Mouse (Mus musculus) megakaryocyte, adult 5-6 weeks (primary cell): ENCODE measurements around the gene Zfp454. TPM values are rescaled to one million over a fixed set of nuclear protein-coding genes. Genes with fewer than 3 reads are reported as not detected.

Source experiments
- ATAC-seq: 2 replicates; pipeline ENCODE4 v1.8.0; 2016; ENCODE audit warnings: mild to moderate bottlenecking, inconsistent platforms; ENCODE audit not compliant: poor library complexity, severe bottlenecking
- total RNA-seq, 2 experiments: library from RNA; stranded (forward) in 1 of 2; stranded (reverse) in 1 of 2; fragments of 153-499, 151-499 nt in 1 of 2; fragments of 221-1000, 200-1000 nt in 1 of 2; gene quantifications; 2 replicates each; pipeline versions ENCODE4 v1.2.3 to v1.2.4; 2015 to 2017

Gene Zfp454
- not detected in 2 replicates for total RNA-seq (2015)
- total RNA-seq (2017), result not detected in 2 replicates

GRCm38 (mm10) chr11:50887390-50888128, at the start of gene Zfp454:
Gene Zfp454 (minus strand): TSS chr11:50887651.
- ATAC-seq, result no peak

- ATAC-seq, result no peak
Observed at GRCm38 (mm10) chr11:50932040-50932439, 44.6 kb upstream of the Zfp454 start.

GRCm38 (mm10) chr11:50931451-50931866, 44.0 kb upstream of the Zfp454 start, which contains the start of gene Zfp354b:
Gene Zfp354b (minus strand): TSS chr11:50931633.
- ATAC-seq, result peak; percentile 56; the same call in 1 of the 2 replicates

- no peak; the same call in 1 of the 2 replicates for ATAC-seq
Observed at GRCm38 (mm10) chr11:50931021-50931420, 43.6 kb upstream of the Zfp454 start.

- no peak for ATAC-seq
Observed at GRCm38 (mm10) chr11:50930469-50931014, 43.1 kb upstream of the Zfp454 start.

- ATAC-seq, result peak; percentile 96
Observed at GRCm38 (mm10) chr11:50915671-50916320, 28.3 kb upstream of the Zfp454 start, which contains the start of gene Zfp2. Gene Zfp2 (minus strand): TSS chr11:50916165.

GRCm38 (mm10) chr11:50914461-50914860, 27.0 kb upstream of the Zfp454 start:
- ATAC-seq, result no peak

GRCm38 (mm10) chr11:50913301-50913700, 25.9 kb upstream of the Zfp454 start:
- ATAC-seq, result no peak

- ATAC-seq, result no peak
Observed at GRCm38 (mm10) chr11:50908136-50908535, 20.7 kb upstream of the Zfp454 start.

GRCm38 (mm10) chr11:50897359-50897758, 9.9 kb upstream of the Zfp454 start:
- no peak for ATAC-seq

GRCm38 (mm10) chr11:50892441-50892840, 5.0 kb upstream of the Zfp454 start:
- no peak for ATAC-seq

GRCm38 (mm10) chr11:50886933-50887293, 538 bp downstream of the Zfp454 start:
- ATAC-seq, result no peak

- no peak for ATAC-seq
Observed at GRCm38 (mm10) chr11:50886231-50886932, 1.1 kb downstream of the Zfp454 start.

GRCm38 (mm10) chr11:50883756-50884155, 3.7 kb downstream of the Zfp454 start:
- ATAC-seq, result no peak

- ATAC-seq, result no peak
Observed at GRCm38 (mm10) chr11:50878641-50879040, 8.8 kb downstream of the Zfp454 start.

GRCm38 (mm10) chr11:50850989-50851601, 36.4 kb downstream of the Zfp454 start:
- 0 out of 2 replicates have a peak, but pooled peaks have one; percentile 7 for ATAC-seq

GRCm38 (mm10) chr11:50850177-50850735, 37.2 kb downstream of the Zfp454 start, which contains the start of gene Grm6:
Gene Grm6 (plus strand): TSS chr11:50850685.
- ATAC-seq, result peak; percentile 49

GRCm38 (mm10) chr11:50849310-50849709, 38.1 kb downstream of the Zfp454 start:
- no peak for ATAC-seq

- no peak for ATAC-seq
Observed at GRCm38 (mm10) chr11:50848520-50849137, 38.8 kb downstream of the Zfp454 start.

GRCm38 (mm10) chr11:50847047-50847446, 40.4 kb downstream of the Zfp454 start:
- no peak for ATAC-seq
